ENCODE assay signal across 18 mouse cellular contexts in genomic region chr3:67833041-67833663, GRCm38 (mm10). TPM values are rescaled to one million over a fixed set of nuclear protein-coding genes. Genes with fewer than 3 reads are reported as not detected.
DNase-seq lines count a peak whose midpoint lies in the region; ATAC-seq and TF ChIP-seq lines count a peak whose summit lies in the region.
"Had no signal": no experiment of that assay in that cellular context is flagged by ENCODE, and none has a peak within 500 bp of the region (broad histone marks: within the 10 kb centered on the region; RNA-seq: fewer than 3 reads in every experiment).

No protein-coding gene starts in this region.

- 81% methylated on average over 4 of the region's 4 CpGs for WGBS in forebrain, embryonic 14.5 days
- 87% methylated on average over 4 of the region's 4 CpGs for WGBS in forebrain, embryonic 11.5 days
- WGBS in intestine, embryonic 14.5 days = 28% methylated on average over 4 of the region's 4 CpGs
- WGBS in intestine, postnatal 0 days = 39% methylated on average over 4 of the region's 4 CpGs
- 18% methylated on average over 4 of the region's 4 CpGs for WGBS in stomach, embryonic 14.5 days
- 16% methylated on average over 4 of the region's 4 CpGs for WGBS in stomach, postnatal 0 days

- H3K27me3 ChIP-seq in forebrain, embryonic 14.5 days (replicated peaks; ENCODE audit: control insufficient read depth, insufficient read depth, low read length) = no peaks in the 10 kb centered on the region
- no peaks in the 10 kb centered on the region for H3K27me3 ChIP-seq in forebrain, embryonic 11.5 days (ENCODE audit: control insufficient read depth, insufficient read depth, low read length)
- no peaks in the 10 kb centered on the region for H3K27me3 ChIP-seq in intestine, embryonic 14.5 days (replicated peaks; ENCODE audit: control insufficient read depth, insufficient read depth, low read length)
- H3K27me3 ChIP-seq in intestine, postnatal 0 days (replicated peaks; ENCODE audit: control insufficient read depth, insufficient read depth, low read length) = no peaks in the 10 kb centered on the region
- H3K27me3 ChIP-seq in stomach, embryonic 14.5 days (ENCODE audit: control insufficient read depth, insufficient read depth, low read length) = no peaks in the 10 kb centered on the region
- no peaks in the 10 kb centered on the region for H3K27me3 ChIP-seq in stomach, postnatal 0 days (ENCODE audit: control insufficient read depth, insufficient read depth, low read length)
- H3K27me3 ChIP-seq: limb, embryonic 12.5 days had no signal

- no peaks in the 10 kb centered on the region for H3K4me1 ChIP-seq in forebrain, embryonic 14.5 days (ENCODE audit: control insufficient read depth, insufficient read depth, low read length)
- H3K4me1 ChIP-seq in forebrain, embryonic 11.5 days (replicated peaks; ENCODE audit: control insufficient read depth, insufficient read depth, low read length) = no peaks in the 10 kb centered on the region
- H3K4me1 ChIP-seq in intestine, embryonic 14.5 days (replicated peaks; ENCODE audit: control insufficient read depth, insufficient read depth, low read length) = no peaks in the 10 kb centered on the region
- no peaks in the 10 kb centered on the region for H3K4me1 ChIP-seq in intestine, postnatal 0 days (replicated peaks; ENCODE audit: control insufficient read depth, insufficient read depth, low read length)
- no peaks in the 10 kb centered on the region for H3K4me1 ChIP-seq in stomach, embryonic 14.5 days (ENCODE audit: control insufficient read depth, insufficient read depth, low read length)
- H3K4me1 ChIP-seq in stomach, postnatal 0 days (replicated peaks; ENCODE audit: control insufficient read depth, insufficient read depth) = no peaks in the 10 kb centered on the region
- H3K4me1 ChIP-seq: limb, embryonic 12.5 days had no signal

- ATAC-seq in forebrain, embryonic 14.5 days = no peak
- no peak for ATAC-seq in forebrain, embryonic 11.5 days (replicated peaks; ENCODE audit: low FRiP score)
- ATAC-seq in intestine, embryonic 14.5 days (replicated peaks; ENCODE audit: low FRiP score, low TSS enrichment, low read depth) = 0 out of 2 replicates have a peak, but pooled peaks have one; percentile 19
- ATAC-seq in intestine, postnatal 0 days = no peak
- ATAC-seq in stomach, embryonic 14.5 days (ENCODE audit: insufficient number of reproducible peaks, insufficient read depth, low FRiP score, low read depth) = peak; percentile 46; the same call in 1 of the 2 replicates
- no peak for ATAC-seq in stomach, postnatal 0 days (ENCODE audit: low FRiP score, low TSS enrichment)
- no peak for ATAC-seq in megakaryocyte-erythroid progenitor cell, adult 5-6 weeks (replicated peaks; ENCODE audit: low FRiP score, low TSS enrichment, poor library complexity, severe bottlenecking)

- no peak for TF ChIP-seq CTCF in intestine, postnatal 0 days (IDR thresholded peaks at IDR 0.05; ENCODE audit: low read depth)
- TF ChIP-seq CTCF in stomach, postnatal 0 days (IDR thresholded peaks at IDR 0.05; ENCODE audit: low read depth) = no peak

- H3K9me3 ChIP-seq in forebrain, embryonic 14.5 days (replicated peaks; ENCODE audit: control insufficient read depth, low read length) = no peaks in the 10 kb centered on the region
- H3K9me3 ChIP-seq in forebrain, embryonic 11.5 days (ENCODE audit: control insufficient read depth, low read length) = no peaks in the 10 kb centered on the region
- no peaks in the 10 kb centered on the region for H3K9me3 ChIP-seq in intestine, embryonic 14.5 days (ENCODE audit: control insufficient read depth, low read length)
- no peaks in the 10 kb centered on the region for H3K9me3 ChIP-seq in intestine, postnatal 0 days (ENCODE audit: control insufficient read depth)
- no peaks in the 10 kb centered on the region for H3K9me3 ChIP-seq in stomach, embryonic 14.5 days (ENCODE audit: control insufficient read depth, low read depth, low read length)
- H3K9me3 ChIP-seq in stomach, postnatal 0 days (ENCODE audit: control insufficient read depth, low read length) = no peaks in the 10 kb centered on the region
- H3K9me3 ChIP-seq: limb, embryonic 12.5 days had no signal

- no peak overlapping the region for H3K27ac ChIP-seq in forebrain, embryonic 14.5 days (ENCODE audit: low read depth, low read length)
- no peak overlapping the region for H3K27ac ChIP-seq in forebrain, embryonic 11.5 days (ENCODE audit: low read depth, low read length)
- no peak overlapping the region for H3K27ac ChIP-seq in intestine, embryonic 14.5 days (ENCODE audit: low read depth)
- no peak overlapping the region for H3K27ac ChIP-seq in intestine, postnatal 0 days (ENCODE audit: low read depth, low read length)
- no peak overlapping the region for H3K27ac ChIP-seq in stomach, embryonic 14.5 days (ENCODE audit: low read length)
- no peak overlapping the region for H3K27ac ChIP-seq in stomach, postnatal 0 days (replicated peaks)
- H3K27ac ChIP-seq: limb, embryonic 12.5 days had no signal

- H3K4me3 ChIP-seq in forebrain, embryonic 14.5 days (ENCODE audit: low read depth, low read length) = no peak overlapping the region
- no peak overlapping the region for H3K4me3 ChIP-seq in forebrain, embryonic 11.5 days (ENCODE audit: low read depth, low read length)
- H3K4me3 ChIP-seq in intestine, embryonic 14.5 days (ENCODE audit: low read depth, low read length) = no peak overlapping the region
- H3K4me3 ChIP-seq in intestine, postnatal 0 days (ENCODE audit: low read depth, low read length) = no peak overlapping the region
- H3K4me3 ChIP-seq in stomach, embryonic 14.5 days (ENCODE audit: low read depth, low read length) = no peak overlapping the region
- no peak overlapping the region for H3K4me3 ChIP-seq in stomach, postnatal 0 days (ENCODE audit: low read depth, low read length)
- H3K4me3 ChIP-seq: limb, embryonic 12.5 days had no signal

- H3K9ac ChIP-seq in forebrain, embryonic 14.5 days (ENCODE audit: low read length) = no peak overlapping the region
- no peak overlapping the region for H3K9ac ChIP-seq in forebrain, embryonic 11.5 days (ENCODE audit: low read length)
- H3K9ac ChIP-seq in intestine, embryonic 14.5 days (ENCODE audit: low read length) = no peak overlapping the region
- no peak overlapping the region for H3K9ac ChIP-seq in intestine, postnatal 0 days (ENCODE audit: low read depth, low read length)
- no peak overlapping the region for H3K9ac ChIP-seq in stomach, embryonic 14.5 days (replicated peaks; ENCODE audit: low read depth, low read length)
- no peak overlapping the region for H3K9ac ChIP-seq in stomach, postnatal 0 days (ENCODE audit: low read length)
- H3K9ac ChIP-seq: limb, embryonic 12.5 days had no signal

- no peaks in the 10 kb centered on the region for H3K36me3 ChIP-seq in forebrain, embryonic 14.5 days (ENCODE audit: control insufficient read depth, insufficient read depth, low read length)
- no peaks in the 10 kb centered on the region for H3K36me3 ChIP-seq in forebrain, embryonic 11.5 days (ENCODE audit: control insufficient read depth, insufficient read depth, low read length)
- no peaks in the 10 kb centered on the region for H3K36me3 ChIP-seq in intestine, embryonic 14.5 days (ENCODE audit: control insufficient read depth, insufficient read depth, low read length)
- no peaks in the 10 kb centered on the region for H3K36me3 ChIP-seq in intestine, postnatal 0 days (ENCODE audit: control insufficient read depth, insufficient read depth)
- H3K36me3 ChIP-seq in stomach, embryonic 14.5 days (ENCODE audit: control insufficient read depth, insufficient read depth, low read length) = no peaks in the 10 kb centered on the region
- H3K36me3 ChIP-seq in stomach, postnatal 0 days (ENCODE audit: control insufficient read depth, insufficient read depth, low read length) = no peaks in the 10 kb centered on the region
- H3K36me3 ChIP-seq: limb, embryonic 12.5 days had no signal

- TF ChIP-seq EP300 in stomach, postnatal 0 days (optimal IDR thresholded peaks at IDR 0.05) = no peak

- DNase-seq in forebrain, embryonic 14.5 days (ENCODE audit: low spot score) = peak; percentile 16
- no peak for DNase-seq in forebrain, embryonic 11.5 days (ENCODE audit: low spot score)
- DNase-seq in intestine, embryonic 14.5 days (ENCODE audit: low spot score) = no peak
- no peak for DNase-seq in stomach, postnatal 0 days (ENCODE audit: low spot score)
- no peak for DNase-seq in kidney, postnatal 36 days
- DNase-seq: adrenal gland, postnatal 36 days; kidney, postnatal 10 days; right cerebral cortex, postnatal 14 days; thymus, postnatal 14 days had no signal

- no peak overlapping the region for H3K4me2 ChIP-seq in forebrain, embryonic 14.5 days (ENCODE audit: low read length)
- H3K4me2 ChIP-seq in forebrain, embryonic 11.5 days (ENCODE audit: low read depth, low read length, severe bottlenecking) = no peak overlapping the region
- no peak overlapping the region for H3K4me2 ChIP-seq in intestine, embryonic 14.5 days (ENCODE audit: low read length)
- H3K4me2 ChIP-seq in intestine, postnatal 0 days (replicated peaks; ENCODE audit: low read depth) = no peak overlapping the region
- no peak overlapping the region for H3K4me2 ChIP-seq in stomach, embryonic 14.5 days (replicated peaks; ENCODE audit: low read depth, low read length)
- H3K4me2 ChIP-seq in stomach, postnatal 0 days (replicated peaks; ENCODE audit: low read depth) = no peak overlapping the region
- H3K4me2 ChIP-seq: limb, embryonic 12.5 days had no signal

RNA-seq across cellular contexts. Expression of gene Iqcj, which starts 58.9 kb away (rescaled TPM):
- 0.18 and 0.52 TPM in 2 replicates for polyA plus RNA-seq in forebrain, embryonic 14.5 days (2014; fragmentation: Nextera tagmentation; extraction: Ambion mirVana)
- polyA plus RNA-seq in forebrain, embryonic 11.5 days (2014; fragmentation: Nextera tagmentation; extraction: Ambion mirVana) = 0.53 TPM in 1 of 2 replicates, not detected in the other
- not detected in 2 replicates for polyA plus RNA-seq in intestine, embryonic 14.5 days (2014; fragmentation: Nextera tagmentation; extraction: Ambion mirVana)
- polyA plus RNA-seq in intestine, postnatal 0 days (2015; fragmentation: Nextera tagmentation; extraction: Ambion mirVana) = not detected in 2 replicates
- polyA plus RNA-seq in stomach, embryonic 14.5 days (2014; fragmentation: Nextera tagmentation; extraction: Ambion mirVana) = not detected in 2 replicates
- polyA plus RNA-seq in stomach, postnatal 0 days (2015; fragmentation: Nextera tagmentation; extraction: Ambion mirVana) = not detected in 2 replicates
- total RNA-seq in megakaryocyte-erythroid progenitor cell, adult 5-6 weeks (2014; fragmentation: Nextera tagmentation) = not detected in 2 replicates
- not detected in 2 replicates for total RNA-seq in megakaryocyte-erythroid progenitor cell, adult 5-6 weeks (2017)
- total RNA-seq: adrenal gland, postnatal 36 days; gastrocnemius, adult 18-20 months; MEL had no signal
- polyA plus RNA-seq: embryonic facial prominence, embryonic 11.5 days; heart, embryonic 14.5 days; limb, embryonic 12.5 days; liver, embryonic 16.5 days had no signal

RNA-seq across cellular contexts. Expression of gene Iqschfp, which starts 58.9 kb away (rescaled TPM):
- 2.8 and 5.0 TPM in 2 replicates for polyA plus RNA-seq in forebrain, embryonic 14.5 days (2014; fragmentation: Nextera tagmentation; extraction: Ambion mirVana)
- 1.0 and 1.3 TPM in 2 replicates for polyA plus RNA-seq in forebrain, embryonic 11.5 days (2014; fragmentation: Nextera tagmentation; extraction: Ambion mirVana)
- polyA plus RNA-seq in intestine, embryonic 14.5 days (2014; fragmentation: Nextera tagmentation; extraction: Ambion mirVana) = 0.42 TPM in 1 of 2 replicates, not detected in the other
- polyA plus RNA-seq in intestine, postnatal 0 days (2015; fragmentation: Nextera tagmentation; extraction: Ambion mirVana) = 0.37 TPM in 1 of 2 replicates, not detected in the other
- 0.20 TPM in 1 of 2 replicates, not detected in the other for polyA plus RNA-seq in stomach, embryonic 14.5 days (2014; fragmentation: Nextera tagmentation; extraction: Ambion mirVana)
- polyA plus RNA-seq in stomach, postnatal 0 days (2015; fragmentation: Nextera tagmentation; extraction: Ambion mirVana) = 0.08 and 0.53 TPM in 2 replicates
- not detected in 2 replicates for total RNA-seq in megakaryocyte-erythroid progenitor cell, adult 5-6 weeks (2014; fragmentation: Nextera tagmentation)
- total RNA-seq in megakaryocyte-erythroid progenitor cell, adult 5-6 weeks (2017) = not detected in 2 replicates
- total RNA-seq: adrenal gland, postnatal 36 days; gastrocnemius, adult 18-20 months; MEL had no signal
- polyA plus RNA-seq: heart, embryonic 14.5 days; liver, embryonic 16.5 days had no signal

Comparison
In these comparisons a context has a peak if more than half of its experiments do, and no peak if none do; other contexts are left out.
1. ATAC-seq: peak in intestine, embryonic 14.5 days (single experiment) and stomach, embryonic 14.5 days (single experiment); none in forebrain, embryonic 14.5 days (single experiment), forebrain, embryonic 11.5 days (single experiment), intestine, postnatal 0 days (single experiment), stomach, postnatal 0 days (single experiment) and megakaryocyte-erythroid progenitor cell, adult 5-6 weeks (single experiment).